Mouse (Mus musculus) midbrain, embryonic 12.5 days (tissue): ENCODE data around the gene Tmed2. TPM values are rescaled to one million over a fixed set of nuclear protein-coding genes. Genes with fewer than 3 reads are reported as not detected.
"Not testable (repeated sequence)": the region's sequence is repeated elsewhere in the genome, so short reads cannot be mapped to it uniquely, and the experiment has no call there.

ENCODE experiments used
- ATAC-seq: fragments of 200-750 bp; cut with Nextera tagmentation; 2 replicates; pipeline ENCODE4 v1.8.0; 2017; ENCODE audit warnings: low read depth, moderate TSS enrichment, moderate library complexity; ENCODE audit not compliant: low FRiP score
- H3K27ac ChIP-seq: fragments of 300-500 bp; sonication (generic); replicated peaks from 2 replicates; pipeline ENCODE4 v1.5.1; 2016; ENCODE audit warnings: mild to moderate bottlenecking
- H3K27me3 ChIP-seq: fragments of 300-500 bp; sonication (generic); 2 replicates; pipeline ENCODE4 v1.6.1; 2016; ENCODE audit warnings: mild to moderate bottlenecking
- H3K36me3 ChIP-seq: fragments of 300-500 bp; sonication (generic); 2 replicates; pipeline ENCODE4 v1.6.1; 2016
- H3K4me1 ChIP-seq: fragments of 300-500 bp; sonication (generic); 2 replicates; pipeline ENCODE4 v1.6.1; 2016
- H3K4me2 ChIP-seq: fragments of 300-500 bp; sonication (generic); replicated peaks from 2 replicates; pipeline ENCODE4 v1.6.1; 2016; ENCODE audit warnings: mild to moderate bottlenecking, moderate library complexity
- H3K4me3 ChIP-seq: fragments of 300-500 bp; sonication (generic); 2 replicates; pipeline ENCODE4 v1.5.1; 2016; ENCODE audit warnings: mild to moderate bottlenecking
- H3K9ac ChIP-seq: fragments of 300-500 bp; sonication (generic); replicated peaks from 2 replicates; pipeline ENCODE4 v1.6.1; 2016; ENCODE audit warnings: mild to moderate bottlenecking, moderate library complexity
- H3K9me3 ChIP-seq: fragments of 300-500 bp; sonication (generic); 2 replicates; pipeline ENCODE4 v1.6.1; 2016; ENCODE audit warnings: mild to moderate bottlenecking
- WGBS: fragments of 180-500 bp; shearing (Covaris S2); methylation state at CpG from one replicate; pipeline ENCODE4 v1.1.7; 2016; 5-methylcytosine and 5-hydroxymethylcytosine counted together
- polyA plus RNA-seq: library from polyadenylated mRNA; unstranded; fragments of >200 nt; fragmentation: Nextera tagmentation; extraction: Ambion mirVana; gene quantifications from 2 replicates; pipeline ENCODE4 v1.2.1, GENCODE M21; 2016

The Tmed2 gene
- 376 and 388 TPM in 2 replicates for polyA plus RNA-seq

- peak within 1 kb of the TSS; percentile 90 for H3K9ac ChIP-seq
- H3K27me3 ChIP-seq, result no peaks in the 10 kb centered on the region
- H3K27ac ChIP-seq, result peak within 1 kb of the TSS; percentile 68
- peak within 1 kb of the TSS; percentile 76 for H3K4me2 ChIP-seq
- peaks cover 20% of the 10 kb centered on the region for H3K36me3 ChIP-seq
- H3K4me1 ChIP-seq, result peaks cover 18% of the 10 kb centered on the region
- peak; percentile 97 for ATAC-seq
- under 1% methylated on average over 32 of the region's 35 CpGs for whole genome bisulfite sequencing
- no peaks in the 10 kb centered on the region for H3K9me3 ChIP-seq
- peak within 1 kb of the TSS; percentile 98 for H3K4me3 ChIP-seq
These were observed at the start of gene Tmed2 for GRCm38 (mm10) chr5:124540383-124540786. Tmed2 (plus strand) TSS chr5:124540695.

GRCm38 (mm10) chr5:124491732-124492131, 48.8 kb upstream of the Tmed2 start:
- Histone ChIP-seq H3K9me3 (no peaks in the 10 kb centered on the region), H3K4me3 (no peak overlapping the region), H3K4me2 (no peak overlapping the region), H3K27me3 (no peaks in the 10 kb centered on the region), H3K4me1 (no peaks in the 10 kb centered on the region), H3K36me3 (peaks cover 58% of the 10 kb centered on the region), H3K9ac (no peak overlapping the region), H3K27ac (no peak overlapping the region)
- WGBS, result 85% methylated on average over 4 of the region's 4 CpGs
- no peak for ATAC-seq

GRCm38 (mm10) chr5:124492618-124493017, 47.9 kb upstream of the Tmed2 start:
- no peak for ATAC-seq
- Histone ChIP-seq H3K4me1 (no peaks in the 10 kb centered on the region), H3K9ac (no peak overlapping the region), H3K9me3 (no peaks in the 10 kb centered on the region), H3K27me3 (no peaks in the 10 kb centered on the region), H3K4me3 (no peak overlapping the region), H3K36me3 (peaks cover 62% of the 10 kb centered on the region), H3K27ac (no peak overlapping the region), H3K4me2 (no peak overlapping the region)
- WGBS, result 90% methylated on average over 4 of the region's 4 CpGs

DNA sequence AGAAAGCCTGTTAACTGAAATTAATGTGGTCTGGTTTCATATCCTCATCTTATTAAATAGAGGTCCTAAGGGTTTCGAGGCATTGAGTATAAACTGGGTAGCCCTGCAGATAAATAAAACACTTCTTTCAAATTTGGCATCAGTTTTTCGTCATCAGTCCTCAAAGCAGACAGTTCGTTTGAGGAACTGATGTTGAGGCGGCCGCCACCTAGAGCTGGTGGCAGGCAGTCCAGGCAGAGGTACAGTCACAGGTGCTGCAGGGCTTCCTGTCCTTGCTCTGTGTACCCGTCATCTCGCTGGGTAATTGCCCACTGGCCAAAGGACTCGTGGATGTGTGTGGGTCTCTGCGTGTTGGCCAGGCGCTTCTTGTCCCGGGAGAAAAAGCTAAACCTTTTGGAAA, 47.0 kb upstream of the Tmed2 start:
- Histone ChIP-seq H3K4me1 (no peaks in the 10 kb centered on the region), H3K9ac (no peak overlapping the region), H3K4me2 (no peak overlapping the region), H3K36me3 (peaks cover 62% of the 10 kb centered on the region), H3K27me3 (no peaks in the 10 kb centered on the region), H3K27ac (no peak overlapping the region), H3K9me3 (no peaks in the 10 kb centered on the region), H3K4me3 (no peak overlapping the region)
- ATAC-seq, result no peak
- 91% methylated on average over 11 of the region's 11 CpGs for WGBS

- WGBS, result 75% methylated on average over 7 of the region's 7 CpGs
- Histone ChIP-seq H3K27me3 (no peaks in the 10 kb centered on the region), H3K4me1 (0 out of 2 replicates have a peak, but pooled peaks cover 7% of the 10 kb centered on the region), H3K9me3 (no peaks in the 10 kb centered on the region), H3K4me2 (no peak overlapping the region), H3K27ac (peak overlapping the region; percentile 1; the same call in 1 of the 2 replicates), H3K9ac (no peak overlapping the region), H3K36me3 (peaks cover 52% of the 10 kb centered on the region), H3K4me3 (no peak overlapping the region)
- ATAC-seq, result no peak
These were observed 44.9 kb upstream of the Tmed2 start for GRCm38 (mm10) chr5:124495547-124495946.

GRCm38 (mm10) chr5:124496614-124497514, 43.6 kb upstream of the Tmed2 start:
- peaks cover 51% of the 10 kb centered on the region for H3K36me3 ChIP-seq
- ATAC-seq, result no peak
- H3K4me2 ChIP-seq, result no peak overlapping the region
- no peak overlapping the region for H3K9ac ChIP-seq
- H3K9me3 ChIP-seq, result no peaks in the 10 kb centered on the region
- H3K4me1 ChIP-seq, result 0 out of 2 replicates have a peak, but pooled peaks cover 7% of the 10 kb centered on the region
- H3K27ac ChIP-seq, result no peak overlapping the region
- H3K27me3 ChIP-seq, result no peaks in the 10 kb centered on the region
- 84% methylated on average over 15 of the region's 15 CpGs for WGBS
- H3K4me3 ChIP-seq, result no peak overlapping the region

DNA sequence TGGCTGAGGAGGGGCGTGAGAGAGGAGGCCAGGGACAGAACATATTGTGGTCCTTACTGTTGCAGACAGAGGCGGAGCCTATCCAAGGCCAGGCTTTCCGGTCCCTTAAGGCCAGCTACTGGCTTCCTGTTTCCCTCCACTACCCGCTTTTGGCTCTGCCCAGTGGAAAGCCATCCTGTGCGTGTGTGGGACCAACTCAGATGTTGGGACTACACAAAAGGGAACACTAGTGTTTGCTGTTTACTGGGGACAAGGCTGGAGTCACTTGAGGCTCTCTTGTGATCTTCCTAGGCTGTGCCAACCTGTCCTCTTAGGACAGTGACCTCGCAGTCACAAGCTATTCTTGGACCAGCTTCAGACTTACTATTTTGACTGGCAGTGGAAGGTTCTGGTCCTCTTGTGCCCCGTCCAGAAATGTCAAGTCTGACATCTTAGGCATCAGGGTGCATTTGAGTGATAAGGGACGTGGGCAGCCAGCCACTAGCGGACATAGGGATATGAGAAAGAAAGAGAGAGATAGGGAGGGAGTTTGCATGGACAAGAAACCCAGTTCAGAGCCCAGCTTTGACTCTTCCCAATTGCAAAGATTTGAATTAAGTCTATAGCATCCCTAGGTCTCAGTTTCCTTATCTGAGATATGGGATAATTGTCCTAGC, 42.1 kb upstream of the Tmed2 start:
- 0 out of 2 replicates have a peak, but pooled peaks cover 7% of the 10 kb centered on the region for H3K4me1 ChIP-seq
- no peak overlapping the region for H3K9ac ChIP-seq
- H3K36me3 ChIP-seq, result peaks cover 49% of the 10 kb centered on the region
- H3K27me3 ChIP-seq, result no peaks in the 10 kb centered on the region
- ATAC-seq, result no peak
- no peak overlapping the region for H3K27ac ChIP-seq
- WGBS, result 86% methylated on average over 9 of the region's 9 CpGs
- no peak overlapping the region for H3K4me3 ChIP-seq
- H3K4me2 ChIP-seq, result no peak overlapping the region
- no peaks in the 10 kb centered on the region for H3K9me3 ChIP-seq

DNA sequence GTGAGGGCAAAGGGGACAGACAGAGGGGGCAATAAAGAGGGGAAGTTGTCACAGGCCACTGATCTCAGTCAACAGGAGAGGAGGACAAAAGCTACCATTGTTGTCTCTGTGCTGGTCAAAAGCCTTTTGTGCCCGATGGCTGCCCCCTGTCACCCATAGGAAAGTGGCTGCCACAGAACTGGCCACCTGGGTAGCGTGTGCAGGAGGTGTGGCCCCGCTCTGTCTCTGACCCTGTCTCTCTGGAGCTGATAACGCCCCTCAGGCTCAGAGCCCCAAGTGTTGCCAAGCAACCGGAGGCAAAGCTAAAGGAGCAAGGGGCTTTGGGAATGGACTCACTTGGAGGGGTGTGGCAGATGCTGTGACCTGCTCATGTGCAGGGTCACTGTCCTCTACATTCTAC, 41.5 kb upstream of the Tmed2 start:
- no peak for ATAC-seq
- Histone ChIP-seq H3K36me3 (peaks cover 47% of the 10 kb centered on the region), H3K4me3 (no peak overlapping the region), H3K27me3 (no peaks in the 10 kb centered on the region), H3K4me1 (0 out of 2 replicates have a peak, but pooled peaks cover 7% of the 10 kb centered on the region), H3K4me2 (no peak overlapping the region), H3K9me3 (no peaks in the 10 kb centered on the region), H3K9ac (no peak overlapping the region), H3K27ac (no peak overlapping the region)
- WGBS, result 25% methylated on average over 5 of the region's 5 CpGs

GRCm38 (mm10) chr5:124500037-124500436, 40.5 kb upstream of the Tmed2 start:
- not testable (repeated sequence) for H3K27me3 ChIP-seq, H3K9ac ChIP-seq, ATAC-seq, H3K4me1 ChIP-seq, H3K9me3 ChIP-seq, H3K27ac ChIP-seq, H3K4me2 ChIP-seq, H3K4me3 ChIP-seq
- peaks cover 46% of the 10 kb centered on the region for H3K36me3 ChIP-seq
- 77% methylated on average over 2 of the region's 4 CpGs for WGBS

GRCm38 (mm10) chr5:124500573-124500972, 39.9 kb upstream of the Tmed2 start:
- 97% methylated on average over 3 of the region's 3 CpGs for WGBS
- H3K27ac ChIP-seq, result no peak overlapping the region
- H3K9me3 ChIP-seq, result no peaks in the 10 kb centered on the region
- H3K9ac ChIP-seq, result no peak overlapping the region
- no peak for ATAC-seq
- no peak overlapping the region for H3K4me2 ChIP-seq
- no peak overlapping the region for H3K4me3 ChIP-seq
- peaks cover 43% of the 10 kb centered on the region for H3K36me3 ChIP-seq
- H3K27me3 ChIP-seq, result no peaks in the 10 kb centered on the region
- H3K4me1 ChIP-seq, result 0 out of 2 replicates have a peak, but pooled peaks cover 7% of the 10 kb centered on the region

DNA sequence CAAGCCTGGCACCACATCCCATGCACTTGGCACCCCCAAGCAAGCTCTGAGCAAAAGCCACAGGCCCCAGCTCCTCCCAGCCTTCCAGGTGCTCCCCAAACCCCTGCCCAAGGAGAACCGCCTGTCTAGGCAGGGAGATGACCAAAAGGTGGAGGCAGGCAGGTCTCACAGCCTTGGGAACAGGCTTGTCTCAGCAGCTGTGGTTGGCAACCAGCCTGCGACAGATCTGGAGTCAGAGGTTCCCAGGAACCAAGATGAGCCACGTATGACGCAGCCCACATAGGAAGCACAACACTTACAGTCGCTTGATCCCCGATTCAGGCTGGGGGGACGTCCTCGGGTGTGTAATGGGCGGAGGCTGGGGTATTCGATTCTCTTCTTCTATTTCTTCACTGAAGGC, 39.0 kb upstream of the Tmed2 start:
- Histone ChIP-seq H3K4me3 (no peak overlapping the region), H3K36me3 (peaks cover 42% of the 10 kb centered on the region), H3K27me3 (no peaks in the 10 kb centered on the region), H3K9ac (no peak overlapping the region), H3K4me2 (no peak overlapping the region), H3K27ac (no peak overlapping the region), H3K9me3 (no peaks in the 10 kb centered on the region), H3K4me1 (0 out of 2 replicates have a peak, but pooled peaks cover 7% of the 10 kb centered on the region)
- 91% methylated on average over 10 of the region's 10 CpGs for WGBS
- no peak for ATAC-seq

DNA sequence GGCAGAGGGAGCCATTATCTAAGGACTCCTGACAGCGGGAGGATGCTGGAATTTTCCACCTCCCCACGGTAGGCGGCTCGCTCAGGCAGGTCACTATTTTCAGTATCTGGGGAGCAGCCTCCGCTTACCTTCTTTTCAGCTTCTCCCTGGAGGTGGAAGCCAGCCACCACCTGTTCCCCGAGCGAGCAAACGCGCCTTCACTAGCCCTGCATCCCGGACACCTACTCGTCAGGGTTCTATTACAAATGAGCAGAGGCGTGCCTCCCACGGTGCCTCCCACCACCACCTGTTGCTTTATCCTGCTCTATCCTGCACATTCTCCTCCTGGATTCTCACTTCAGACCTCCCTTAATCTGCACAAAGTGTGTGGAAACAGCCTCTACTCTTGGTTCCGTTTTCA, 36.8 kb upstream of the Tmed2 start:
- no peaks in the 10 kb centered on the region for H3K9me3 ChIP-seq
- no peak for ATAC-seq
- H3K27me3 ChIP-seq, result no peaks in the 10 kb centered on the region
- H3K36me3 ChIP-seq, result peaks cover 40% of the 10 kb centered on the region
- no peak overlapping the region for H3K4me3 ChIP-seq
- H3K4me1 ChIP-seq, result 0 out of 2 replicates have a peak, but pooled peaks cover 7% of the 10 kb centered on the region
- no peak overlapping the region for H3K4me2 ChIP-seq
- 63% methylated on average over 14 of the region's 14 CpGs for WGBS
- no peak overlapping the region for H3K9ac ChIP-seq
- no peak overlapping the region for H3K27ac ChIP-seq
